ENCODE assay signal across 16 mouse cellular contexts in genomic region chr17:24236921-24237320, GRCm38 (mm10). TPM values are rescaled to one million over a fixed set of nuclear protein-coding genes. Genes with fewer than 3 reads are reported as not detected.
DNase-seq lines count a peak whose midpoint lies in the region; ATAC-seq and TF ChIP-seq lines count a peak whose summit lies in the region.
"Had no signal": no experiment of that assay in that cellular context is flagged by ENCODE, and none has a peak within 500 bp of the region (broad histone marks: within the 10 kb centered on the region; RNA-seq: fewer than 3 reads in every experiment).

No protein-coding gene starts in this region.

- TF ChIP-seq CTCF in liver, adult 2 months (IDR thresholded peaks at IDR 0.05; ENCODE audit: low read depth, low read length) = no peak
- no peak for TF ChIP-seq CTCF in liver, postnatal 0 days (IDR thresholded peaks at IDR 0.05; ENCODE audit: low read depth)

- H3K4me1 ChIP-seq in liver, adult 2 months (ENCODE audit: control insufficient read depth, insufficient read depth, low read length) = no peaks in the 10 kb centered on the region
- no peaks in the 10 kb centered on the region for H3K4me1 ChIP-seq in liver, postnatal 0 days (ENCODE audit: insufficient read depth)
- H3K4me1 ChIP-seq: embryonic facial prominence, embryonic 15.5 days; forebrain, embryonic 13.5 days; limb, embryonic 12.5 days; stomach, embryonic 15.5 days had no signal

- no peaks in the 10 kb centered on the region for H3K9me3 ChIP-seq in liver, postnatal 0 days (ENCODE audit: low read length)
- H3K9me3 ChIP-seq: embryonic facial prominence, embryonic 15.5 days; forebrain, embryonic 13.5 days; limb, embryonic 12.5 days; stomach, embryonic 15.5 days had no signal

- H3K79me2 ChIP-seq in liver, adult 2 months (ENCODE audit: control insufficient read depth, insufficient read depth, low read length) = no peaks in the 10 kb centered on the region

- H3K36me3 ChIP-seq in liver, adult 2 months (ENCODE audit: control insufficient read depth, insufficient read depth, low read length) = peaks cover 4% of the 10 kb centered on the region; the same call in 1 of the 2 replicates
- H3K36me3 ChIP-seq in liver, postnatal 0 days (replicated peaks; ENCODE audit: insufficient read depth, low read length) = peaks cover 97% of the 10 kb centered on the region

- no peak overlapping the region for H3K27ac ChIP-seq in liver, adult 2 months (replicated peaks; ENCODE audit: insufficient read depth, low read depth, low read length)
- no peak overlapping the region for H3K27ac ChIP-seq in liver, postnatal 0 days (ENCODE audit: low read depth)
- H3K27ac ChIP-seq: embryonic facial prominence, embryonic 15.5 days; forebrain, embryonic 13.5 days; limb, embryonic 12.5 days; macrophage; stomach, embryonic 15.5 days had no signal

- H3K4me2 ChIP-seq in liver, postnatal 0 days (ENCODE audit: low read depth, low read length) = no peak overlapping the region
- H3K4me2 ChIP-seq: embryonic facial prominence, embryonic 15.5 days; forebrain, embryonic 13.5 days; limb, embryonic 12.5 days; stomach, embryonic 15.5 days had no signal

- no peak for ATAC-seq in liver, postnatal 0 days
- ATAC-seq: forebrain, embryonic 13.5 days; hindbrain, embryonic 16.5 days had no signal

- intact Hi-C loops in heart, postnatal 14 days (cut with DNase I) = loop anchor here (5.0 kb wide), 1 partner anchor 70 kb away; no protein-coding TSS in a partner anchor

- no peak for TF ChIP-seq EP300 in liver, postnatal 0 days (IDR thresholded peaks at IDR 0.05; ENCODE audit: low read depth)

- WGBS in liver, adult 2 months = 82% methylated on average over 7 of the region's 7 CpGs
- 96% methylated on average over 7 of the region's 7 CpGs for WGBS in liver, postnatal 0 days (ENCODE audit: insufficient replicate concordance)

- TF ChIP-seq POLR2A in liver, adult 2 months (IDR thresholded peaks at IDR 0.05; ENCODE audit: extremely low read depth, insufficient read depth, low read length) = no peak

- no peaks in the 10 kb centered on the region for H3K27me3 ChIP-seq in liver, adult 2 months (ENCODE audit: control insufficient read depth, insufficient read depth, low read length)
- no peaks in the 10 kb centered on the region for H3K27me3 ChIP-seq in liver, postnatal 0 days (ENCODE audit: insufficient read depth, low read length)
- H3K27me3 ChIP-seq: embryonic facial prominence, embryonic 15.5 days; forebrain, embryonic 13.5 days; limb, embryonic 12.5 days; stomach, embryonic 15.5 days had no signal

- peak; percentile 54 for DNase-seq in liver, adult 2 months (ENCODE audit: extremely low read depth, low read depth, low spot score)
- no peak for DNase-seq in liver, postnatal 0 days
- DNase-seq in cerebellum, adult 18-20 months = peak; percentile 64 to 76
- DNase-seq in cerebellum, postnatal 14 days = peak; percentile 81 to 86
- peak; percentile 43 to 56 for DNase-seq in heart, postnatal 14 days
- no peak for DNase-seq in adrenal gland, postnatal 25 days
- DNase-seq in adrenal gland, postnatal 10 days = no peak
- DNase-seq: kidney, adult 11 months; midbrain, embryonic 14.5 days; thymus, postnatal 14 days had no signal

- H3K9ac ChIP-seq in liver, adult 2 months (ENCODE audit: low read depth, low read length) = no peak overlapping the region
- H3K9ac ChIP-seq in liver, postnatal 0 days (replicated peaks) = no peak overlapping the region
- H3K9ac ChIP-seq: embryonic facial prominence, embryonic 15.5 days; forebrain, embryonic 13.5 days; limb, embryonic 12.5 days; stomach, embryonic 15.5 days had no signal

- no peak overlapping the region for H3K4me3 ChIP-seq in liver, adult 2 months (ENCODE audit: insufficient read depth, low read depth, low read length)
- H3K4me3 ChIP-seq in liver, postnatal 0 days (ENCODE audit: low read depth, low read length) = no peak overlapping the region
- H3K4me3 ChIP-seq: embryonic facial prominence, embryonic 15.5 days; forebrain, embryonic 13.5 days; limb, embryonic 12.5 days; stomach, embryonic 15.5 days had no signal

RNA-seq across cellular contexts. Expression of gene Ccnf, which starts 14.4 kb away (rescaled TPM):
- total RNA-seq in liver, adult 2 months (2014; rRNA removed) = 3.0 and 3.5 TPM in 2 replicates
- 5.5 and 6.5 TPM in 2 replicates for polyA plus RNA-seq in liver, adult 2 months (2012; rRNA removed)
- polyA plus RNA-seq in liver, postnatal 0 days (2015; fragmentation: Nextera tagmentation; extraction: Ambion mirVana) = 26.2 and 29.6 TPM in 2 replicates
- total RNA-seq in heart, postnatal 14 days (2021) = 1 to 10 TPM; 2.7 to 4.8 TPM
- 8.3 and 9.6 TPM in 2 replicates for total RNA-seq in adrenal gland, postnatal 25 days (2021)
- 10 to 100 TPM in 1 of 2 experiments, 1 to 10 TPM in 1; 10.0 to 15.9 TPM for total RNA-seq in adrenal gland, postnatal 10 days (2021)

RNA-seq across cellular contexts. Expression of gene Tedc2, which starts 16.3 kb away (rescaled TPM):
- 44.1 and 53.2 TPM in 2 replicates for total RNA-seq in liver, adult 2 months (2014; rRNA removed)
- 61.4 and 78.0 TPM in 2 replicates for polyA plus RNA-seq in liver, adult 2 months (2012; rRNA removed)
- polyA plus RNA-seq in liver, postnatal 0 days (2015; fragmentation: Nextera tagmentation; extraction: Ambion mirVana) = 6.7 and 7.4 TPM in 2 replicates
- total RNA-seq in heart, postnatal 14 days (2021) = 1 to 10 TPM; 3.0 to 3.2 TPM
- total RNA-seq in adrenal gland, postnatal 25 days (2021) = 8.9 and 10.1 TPM in 2 replicates
- 1 to 10 TPM; 7.2 to 9.8 TPM for total RNA-seq in adrenal gland, postnatal 10 days (2021)

RNA-seq across cellular contexts. Expression of gene Ntn3, which starts 27.6 kb away (rescaled TPM):
- total RNA-seq in liver, adult 2 months (2014; rRNA removed) = 2.3 and 2.8 TPM in 2 replicates
- 7.4 and 7.8 TPM in 2 replicates for polyA plus RNA-seq in liver, adult 2 months (2012; rRNA removed)
- polyA plus RNA-seq in liver, postnatal 0 days (2015; fragmentation: Nextera tagmentation; extraction: Ambion mirVana) = 0.37 and 0.45 TPM in 2 replicates
- 1 to 10 TPM in 1 of 2 experiments, under 1 TPM in 1; 0.90 to 1.0 TPM for total RNA-seq in heart, postnatal 14 days (2021)
- total RNA-seq in adrenal gland, postnatal 25 days (2021) = 2.0 and 2.5 TPM in 2 replicates
- 1 to 10 TPM; 3.1 to 4.2 TPM for total RNA-seq in adrenal gland, postnatal 10 days (2021)
- polyA plus RNA-seq: macrophage had no signal

RNA-seq across cellular contexts. Expression of gene Tbc1d24, which starts 31.6 kb away (rescaled TPM):
- 13.3 and 22.2 TPM in 2 replicates for total RNA-seq in liver, adult 2 months (2014; rRNA removed)
- polyA plus RNA-seq in liver, adult 2 months (2012; rRNA removed) = 23.6 and 31.5 TPM in 2 replicates
- 2.0 and 4.2 TPM in 2 replicates for polyA plus RNA-seq in liver, postnatal 0 days (2015; fragmentation: Nextera tagmentation; extraction: Ambion mirVana)
- total RNA-seq in heart, postnatal 14 days (2021) = 1 to 10 TPM; 8.7 to 9.3 TPM
- 13.8 and 22.4 TPM in 2 replicates for total RNA-seq in adrenal gland, postnatal 25 days (2021)
- 10 to 100 TPM; 12.0 to 16.4 TPM for total RNA-seq in adrenal gland, postnatal 10 days (2021)

Comparison
In these comparisons a context has a peak if more than half of its experiments do, and no peak if none do; other contexts are left out.
1. DNase-seq: peak in liver, adult 2 months (single experiment), cerebellum, adult 18-20 months (2 of 2), cerebellum, postnatal 14 days (2 of 2) and heart, postnatal 14 days (2 of 2); none in liver, postnatal 0 days (single experiment), adrenal gland, postnatal 25 days (single experiment) and adrenal gland, postnatal 10 days (single experiment).